Mouse (Mus musculus) cortical plate, adult 2 months (tissue): ENCODE results near the gene Heg1.

ENCODE experiments used
- CTCF ChIP-seq: fragments of 200-500 bp; IDR thresholded peaks from 2 replicates; pipeline ENCODE4 v1.5.1; 2011; ENCODE audit warnings: mild to moderate bottlenecking, control low read depth, low read length; ENCODE audit not compliant: insufficient read depth; ENCODE audit errors: extremely low read depth
- POLR2A ChIP-seq: fragments of 200-500 bp; IDR thresholded peaks from 2 replicates; pipeline ENCODE4 v1.6.1; 2011; ENCODE audit warnings: mild to moderate bottlenecking, low read length, control low read depth; ENCODE audit not compliant: insufficient read depth; ENCODE audit errors: extremely low read depth

DNA sequence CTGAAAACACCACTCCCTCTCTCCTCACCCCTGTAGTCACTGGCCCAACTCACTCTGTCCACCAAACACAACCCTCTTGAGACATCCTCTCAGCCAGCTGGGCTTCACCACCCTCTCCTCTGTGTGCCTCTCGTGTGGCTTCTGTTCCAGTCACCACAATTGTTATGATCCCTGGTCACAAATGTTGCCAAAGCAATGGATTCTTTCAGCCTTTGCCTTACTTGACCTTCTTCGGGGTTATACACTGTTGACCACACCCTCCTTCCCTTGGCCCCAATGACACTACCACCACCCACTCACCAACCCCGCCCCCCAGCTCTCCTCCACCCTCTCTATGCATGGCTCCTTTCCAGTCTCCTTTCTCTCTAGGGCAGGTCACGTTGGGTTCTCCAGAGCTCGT is 6.3 kb upstream of the Heg1 start:
- TF ChIP-seq CTCF = no peak
- no peak for TF ChIP-seq POLR2A
